Mouse (Mus musculus) frontal cortex, adult 2 months (tissue): ENCODE data around the gene Ccdc171. TPM values are rescaled to one million over a fixed set of nuclear protein-coding genes. Genes with fewer than 3 reads are reported as not detected.
"Not testable (repeated sequence)": the region's sequence is repeated elsewhere in the genome, so short reads cannot be mapped to it uniquely, and the experiment has no call there.

Source experiments
- DNase-seq, 2 experiments: peaks; one replicate each; pipeline ENCODE4 v3.0.0; 2022; ENCODE audit warnings: low spot score in 1 of 2; ENCODE audit errors: extremely low spot score in 1 of 2
- polyA plus RNA-seq: library from polyadenylated mRNA; depleted of rRNA; stranded (reverse); fragments of >200 nt; gene quantifications from 2 replicates; pipeline ENCODE4 v1.2.3, GENCODE M21; 2012

Gene Ccdc171
- polyA plus RNA-seq, 1 experiment, result 4.2 TPM

DNA sequence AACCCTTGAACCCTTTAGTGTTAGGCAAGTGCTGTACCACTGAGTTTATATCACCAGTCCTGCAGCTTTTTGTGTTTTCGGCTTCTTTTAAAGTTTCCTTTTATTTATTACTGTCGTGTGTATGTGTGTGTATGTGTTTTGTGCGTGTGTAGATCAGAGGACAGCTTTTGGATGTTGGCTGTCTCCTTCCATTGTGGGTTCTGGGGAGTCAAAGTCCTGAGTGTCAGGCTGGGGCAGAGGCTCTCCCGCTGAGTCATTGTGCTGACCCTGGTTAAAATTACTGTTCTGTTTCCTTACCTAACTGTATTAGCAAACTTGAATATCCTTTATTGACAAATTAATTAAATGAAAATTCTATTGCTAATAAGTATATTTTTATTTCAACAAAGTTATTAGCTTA lies 98.4 kb downstream of the Ccdc171 start:
- DNase-seq, result no peak

DNA sequence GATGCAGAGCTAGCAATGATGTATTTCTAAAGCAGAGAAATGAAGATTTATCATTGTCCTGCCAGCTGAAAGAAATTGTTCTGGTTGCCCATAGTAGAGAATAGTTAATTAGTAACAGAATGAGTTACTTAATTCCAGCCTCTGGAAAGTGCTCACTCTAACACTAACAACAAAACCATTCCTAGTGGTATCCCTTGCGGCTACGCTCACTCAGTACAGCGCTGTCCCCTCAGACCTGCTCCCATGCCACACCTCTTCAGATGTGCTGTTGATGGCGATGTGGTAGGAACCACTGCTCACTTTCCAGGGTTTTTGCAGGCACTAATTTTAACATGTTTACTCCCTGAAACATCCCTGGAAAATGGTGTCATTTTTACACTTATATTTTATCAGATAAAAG lies 126.1 kb downstream of the Ccdc171 start:
- no peak for DNase-seq

DNA sequence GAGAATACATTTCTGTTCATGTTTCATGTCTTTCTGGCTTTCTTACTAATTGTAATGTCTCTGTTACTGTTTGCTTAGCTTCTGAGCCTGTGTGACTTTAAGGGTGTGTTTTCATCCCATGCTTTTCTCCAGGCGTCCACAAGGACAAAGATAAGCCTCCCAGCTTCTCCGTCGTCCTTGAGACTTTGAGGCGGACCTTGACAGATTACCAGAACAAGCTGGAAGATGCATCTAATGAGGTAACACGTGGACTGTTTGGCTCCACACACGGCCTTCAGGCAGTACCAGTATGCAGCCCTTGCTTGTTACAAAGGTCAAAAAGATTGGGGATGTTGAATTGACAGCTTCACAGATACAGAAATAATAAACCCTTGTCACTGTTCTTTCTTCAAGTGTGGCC lies 130.1 kb downstream of the Ccdc171 start:
- no peak for DNase-seq

DNA sequence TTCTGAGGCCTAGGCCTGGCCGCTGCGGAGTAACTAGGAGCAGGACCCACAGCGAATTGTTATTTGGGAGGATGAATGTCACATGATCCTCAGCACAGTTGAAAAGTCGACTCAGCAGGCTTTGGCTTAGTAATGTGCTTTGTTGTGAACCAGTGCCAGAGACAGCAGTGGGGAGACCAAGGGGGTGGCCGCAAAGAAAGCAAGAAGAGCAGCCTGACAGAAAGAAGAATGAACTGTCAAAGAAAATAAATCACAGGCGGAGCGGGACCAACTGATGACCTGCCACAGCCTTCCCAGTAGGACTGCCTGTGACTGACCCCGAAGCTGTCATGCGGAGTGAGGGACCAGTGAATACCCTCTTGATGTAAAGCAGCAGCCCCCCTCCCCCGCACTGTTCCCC lies 131.2 kb downstream of the Ccdc171 start:
- DNase-seq, result no peak

DNA sequence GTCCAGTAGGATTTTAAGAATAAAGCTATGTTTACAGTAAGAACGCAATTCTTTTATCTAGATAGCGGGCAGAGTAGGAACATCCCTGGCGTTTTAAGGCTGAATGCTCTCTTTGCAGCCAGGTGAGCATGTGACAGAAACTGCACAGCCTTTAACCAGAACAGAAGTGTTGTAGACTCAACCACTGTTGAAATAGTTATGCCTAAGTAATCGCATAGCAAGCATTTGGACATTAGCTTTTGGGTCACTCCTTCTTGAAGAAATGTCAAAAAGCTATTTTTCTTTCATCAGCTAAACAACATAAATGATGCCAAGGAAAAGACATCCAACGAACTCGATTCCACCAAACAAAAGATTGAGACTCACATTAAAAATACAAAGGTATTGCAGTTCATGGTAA lies 131.7 kb downstream of the Ccdc171 start:
- DNase-seq, result no peak

DNA sequence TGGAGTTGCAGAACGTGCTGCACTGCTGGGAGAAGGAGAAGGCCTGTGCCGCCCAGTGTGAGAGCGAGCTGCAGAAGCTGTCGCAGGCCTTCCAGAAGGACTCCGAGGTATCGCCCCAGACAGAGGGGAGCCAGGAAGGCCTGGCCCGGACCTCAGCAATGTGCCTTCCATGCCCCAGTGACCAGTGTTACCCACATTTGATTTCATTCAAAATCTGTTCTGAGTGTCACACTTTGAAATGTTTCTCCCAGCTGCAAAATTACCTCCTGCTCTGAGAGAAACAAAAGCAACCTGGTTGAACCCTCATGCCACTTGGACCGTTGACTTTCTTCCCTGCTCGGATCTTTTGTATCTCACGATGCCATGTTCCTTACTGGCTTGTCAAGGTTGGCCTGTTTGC lies 133.1 kb downstream of the Ccdc171 start:
- no peak for DNase-seq

DNA sequence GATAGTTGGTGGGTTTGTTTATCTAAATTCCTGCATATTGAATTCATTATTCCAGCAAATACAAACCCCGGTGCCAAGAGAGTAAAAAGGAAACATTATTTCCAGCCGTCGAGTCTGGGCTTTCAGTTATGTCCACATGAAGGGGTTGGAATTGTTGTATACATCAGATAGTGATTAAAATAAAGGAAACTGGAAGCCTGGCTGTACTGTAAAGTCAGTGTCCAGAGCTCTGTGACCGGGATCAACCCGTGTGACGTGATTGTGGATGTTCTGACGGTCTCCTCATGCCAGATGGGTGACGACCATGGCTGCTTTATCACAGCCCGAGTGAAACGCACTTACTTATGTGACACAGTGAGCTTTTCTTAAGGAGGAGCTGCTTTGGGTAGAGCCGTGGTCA lies 134.1 kb downstream of the Ccdc171 start:
- no peak for DNase-seq

DNA sequence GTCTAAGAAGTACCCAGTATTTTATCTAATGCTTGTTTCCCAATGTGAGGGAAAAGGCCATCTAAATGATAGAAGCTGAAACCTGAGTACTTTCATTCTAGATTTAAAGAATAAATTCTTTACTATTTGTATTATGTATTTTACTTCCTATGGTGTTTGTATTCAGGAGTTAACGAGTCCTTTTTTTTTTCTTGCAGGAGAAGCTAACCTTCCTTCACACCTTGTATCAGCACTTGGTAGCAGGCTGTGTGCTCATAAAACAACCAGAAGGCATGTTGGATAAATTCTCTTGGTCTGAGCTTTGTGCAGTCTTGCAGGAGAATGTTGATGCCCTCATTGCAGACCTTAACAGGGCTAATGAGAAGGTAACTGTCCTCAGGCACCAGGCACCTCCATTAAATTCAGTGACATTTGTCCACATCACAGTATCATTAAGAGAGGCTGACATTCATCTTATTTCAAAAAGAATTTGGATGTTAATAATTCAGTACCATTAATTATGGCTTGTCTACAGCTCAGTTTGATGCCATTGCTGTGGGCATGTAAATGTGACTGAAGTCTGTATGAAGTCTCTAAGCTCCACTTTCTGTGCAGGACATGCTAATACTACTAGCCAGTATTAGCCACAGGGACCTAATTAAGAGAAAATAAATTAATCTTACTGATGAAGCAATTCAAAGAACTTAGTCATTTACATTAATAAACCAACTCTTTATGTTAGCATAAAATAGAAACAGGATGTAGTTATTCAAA lies 136.3 kb downstream of the Ccdc171 start:
- no peak for DNase-seq

DNA sequence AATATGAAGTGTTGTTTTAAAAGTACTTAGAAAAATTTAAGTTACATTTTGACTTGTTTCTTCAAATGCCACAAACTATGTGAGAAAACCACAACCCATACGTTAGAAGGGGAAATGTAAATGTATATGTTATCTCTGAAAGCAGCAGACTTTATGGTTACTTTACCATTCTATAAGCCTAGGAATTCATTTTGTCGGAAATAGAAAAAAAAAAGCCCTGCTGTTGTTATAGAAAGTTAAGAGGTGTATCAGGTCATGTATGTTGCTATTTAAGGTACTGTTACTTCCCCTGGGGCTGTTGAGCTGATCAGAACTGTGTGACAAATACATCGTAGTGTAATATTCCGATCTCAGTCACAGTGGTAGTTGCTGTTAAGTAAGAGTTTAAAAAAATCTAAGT lies 137.0 kb downstream of the Ccdc171 start:
- DNase-seq, result no peak

DNA sequence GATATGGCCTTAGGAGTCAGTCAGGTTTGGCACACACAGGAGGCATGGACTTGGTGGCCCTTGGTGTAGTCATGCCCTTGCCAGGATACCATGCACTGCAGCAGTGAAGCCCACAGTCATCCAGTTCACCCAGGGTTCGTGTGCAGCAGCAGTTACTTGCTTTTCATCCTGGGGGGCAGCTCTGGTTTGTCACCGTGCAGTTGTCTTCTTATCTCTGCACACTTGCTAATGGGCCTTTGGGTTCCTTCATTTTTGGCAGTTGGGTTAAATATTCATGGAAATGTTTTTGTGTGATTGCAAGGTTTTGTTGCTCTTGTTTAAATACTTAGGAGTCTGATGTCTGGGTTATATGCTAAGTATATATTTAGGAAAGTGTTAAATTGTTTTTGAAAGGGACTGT lies 144.2 kb downstream of the Ccdc171 start:
- no peak for DNase-seq

DNA sequence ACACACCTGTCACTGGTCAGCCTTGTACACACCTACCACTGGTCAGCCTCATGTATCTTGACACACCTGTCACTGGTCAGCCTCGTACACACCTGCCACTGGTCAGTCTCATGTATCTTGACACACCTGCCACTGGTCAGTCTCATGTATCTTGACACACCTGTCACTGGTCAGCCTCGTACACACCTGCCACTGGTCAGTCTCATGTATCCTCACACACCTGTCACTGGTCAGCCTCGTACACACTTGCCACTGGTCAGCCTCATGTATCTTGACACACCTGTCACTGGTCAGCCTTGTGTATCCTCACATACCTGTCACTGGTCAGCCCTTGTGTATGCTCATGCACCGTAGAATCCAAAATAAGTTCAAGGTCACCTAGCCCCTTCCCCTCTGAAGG lies 150.0 kb downstream of the Ccdc171 start:
- not testable (repeated sequence) for DNase-seq

DNA sequence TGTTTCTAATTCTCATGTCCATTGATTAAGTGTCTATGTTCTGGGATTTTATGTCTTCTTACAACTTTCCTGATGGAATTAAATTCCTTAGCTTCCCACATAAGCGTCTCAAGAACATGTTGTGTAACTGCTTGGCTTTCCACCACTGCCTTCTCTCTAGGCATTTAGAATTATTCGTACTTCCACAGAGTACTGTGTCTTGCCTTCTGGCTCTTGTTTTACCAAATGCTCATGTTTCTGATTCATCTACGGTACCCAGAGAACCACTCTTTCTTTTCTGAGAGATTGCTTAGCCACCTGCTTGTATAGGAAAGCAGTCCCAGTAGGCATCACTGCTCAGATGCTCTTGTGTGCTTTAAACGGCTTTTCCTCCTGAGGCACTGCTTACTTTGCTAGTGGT lies 151.1 kb downstream of the Ccdc171 start:
- peak; percentile 22 to 42 for DNase-seq

DNA sequence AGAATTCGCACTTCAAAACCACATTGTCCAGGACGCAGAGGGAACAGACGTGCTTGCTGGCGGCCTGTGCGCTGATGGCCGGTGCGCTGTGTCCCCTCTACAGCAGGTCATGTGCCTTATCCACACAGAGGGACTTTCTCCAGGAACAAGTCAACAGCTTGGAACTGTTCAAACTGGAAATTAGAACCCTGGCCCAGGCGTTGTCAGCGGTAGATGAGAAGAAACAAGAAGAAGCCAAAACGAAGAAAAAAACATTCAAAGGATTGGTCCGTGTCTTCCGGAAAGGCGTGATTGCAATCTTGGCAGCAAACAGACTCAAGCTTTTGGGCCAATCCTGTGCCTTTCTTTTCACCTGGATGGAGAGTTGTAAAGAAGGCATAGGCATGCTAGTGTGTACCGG lies 155.7 kb downstream of the Ccdc171 start:
- no peak for DNase-seq

DNA sequence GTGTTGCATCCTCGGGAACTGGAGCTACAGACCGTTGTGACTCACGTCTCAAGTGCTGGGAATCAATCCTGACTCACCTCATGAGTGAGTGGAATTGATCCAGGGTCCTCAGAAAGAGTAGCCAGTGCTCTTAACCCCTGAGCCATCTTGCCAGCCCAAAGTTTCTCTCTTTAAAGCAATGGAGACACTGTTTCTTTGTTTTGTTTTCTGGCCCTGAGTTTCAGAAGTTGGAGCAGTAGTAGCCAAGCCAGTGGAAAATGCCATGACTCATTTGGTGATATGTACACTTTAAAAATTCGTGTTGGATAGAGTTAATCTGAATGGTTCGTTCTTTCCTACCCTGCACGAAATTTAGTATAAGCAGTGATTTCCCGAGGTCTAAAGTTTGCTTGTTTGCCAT lies 157.5 kb downstream of the Ccdc171 start:
- no peak for DNase-seq

DNA sequence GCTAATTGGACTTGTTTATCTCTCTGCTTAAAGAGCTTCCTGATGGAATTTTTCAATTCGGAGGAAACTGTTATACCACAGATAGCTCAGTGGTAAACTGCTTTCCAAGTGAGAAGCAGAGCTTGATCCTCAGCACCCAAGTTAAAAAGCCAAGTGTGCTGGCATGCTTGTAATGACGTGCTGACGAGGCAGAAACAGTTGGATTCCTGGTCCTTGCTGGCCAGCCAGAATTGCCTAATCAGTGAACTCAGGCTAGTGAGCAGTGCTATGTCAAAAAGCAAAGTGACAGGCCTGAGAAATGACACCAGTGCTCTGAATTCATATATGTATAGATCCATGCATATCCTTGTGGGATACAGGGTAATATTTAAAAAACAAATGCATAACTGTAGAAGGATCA lies 174.8 kb downstream of the Ccdc171 start:
- no peak for DNase-seq

DNA sequence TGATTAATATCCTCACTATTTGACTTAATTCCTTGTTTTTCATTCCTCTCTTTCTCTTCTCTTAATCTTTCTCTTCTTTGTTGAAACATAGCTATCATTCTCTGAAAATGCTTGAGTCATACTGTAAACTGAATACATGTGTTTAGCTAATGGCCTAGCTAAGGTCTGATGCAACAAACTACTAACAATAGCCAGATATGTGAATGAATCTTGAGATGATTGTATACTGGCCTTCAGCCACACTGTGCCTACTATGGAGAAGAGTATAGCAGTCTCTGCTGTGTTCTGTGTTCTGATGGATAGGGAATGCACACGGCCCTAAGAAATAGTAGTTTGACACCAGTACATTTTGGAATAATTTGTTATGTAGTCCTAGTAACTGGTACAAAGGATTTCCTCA lies 191.7 kb downstream of the Ccdc171 start:
- DNase-seq, result no peak

DNA sequence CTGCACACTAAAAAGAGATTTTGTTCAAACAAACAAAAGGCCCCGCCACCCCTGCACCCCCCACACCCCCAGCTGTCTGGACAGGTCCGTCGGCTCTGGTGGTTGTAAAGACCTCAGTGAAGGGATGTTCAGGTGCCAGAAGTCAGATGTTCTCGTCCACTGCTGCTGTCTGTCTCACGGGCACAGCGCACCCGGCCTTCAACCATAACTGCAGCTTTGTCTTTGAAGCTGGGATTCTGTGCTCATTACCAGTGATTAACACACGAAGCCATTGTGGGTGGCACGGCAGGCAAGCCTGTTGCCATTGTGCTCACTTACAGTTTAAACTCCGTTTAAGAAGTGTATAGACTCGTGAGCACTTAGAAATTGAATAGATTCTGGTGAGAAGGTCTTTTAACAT lies 194.5 kb downstream of the Ccdc171 start:
- DNase-seq, result no peak

DNA sequence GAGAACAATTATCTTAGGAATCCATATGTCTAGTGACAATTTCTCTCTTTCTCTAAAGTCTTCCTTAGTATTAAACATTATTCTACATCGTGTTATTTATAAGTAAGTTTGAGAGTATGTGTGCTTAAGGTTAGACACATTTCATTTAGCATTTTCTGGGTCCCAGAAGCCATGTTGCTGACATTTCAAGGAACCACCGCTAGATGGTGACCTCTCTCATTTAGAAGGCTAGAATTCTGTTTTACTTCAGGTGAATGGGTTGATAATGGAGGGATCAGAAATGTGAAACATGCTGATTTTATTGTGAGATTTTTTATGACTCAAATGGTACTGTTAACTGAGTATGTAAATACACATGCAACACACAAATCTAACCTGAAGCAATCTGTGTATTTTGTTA lies 199.8 kb downstream of the Ccdc171 start:
- peak in 1 of 2 experiments; percentile 48 for DNase-seq

DNA sequence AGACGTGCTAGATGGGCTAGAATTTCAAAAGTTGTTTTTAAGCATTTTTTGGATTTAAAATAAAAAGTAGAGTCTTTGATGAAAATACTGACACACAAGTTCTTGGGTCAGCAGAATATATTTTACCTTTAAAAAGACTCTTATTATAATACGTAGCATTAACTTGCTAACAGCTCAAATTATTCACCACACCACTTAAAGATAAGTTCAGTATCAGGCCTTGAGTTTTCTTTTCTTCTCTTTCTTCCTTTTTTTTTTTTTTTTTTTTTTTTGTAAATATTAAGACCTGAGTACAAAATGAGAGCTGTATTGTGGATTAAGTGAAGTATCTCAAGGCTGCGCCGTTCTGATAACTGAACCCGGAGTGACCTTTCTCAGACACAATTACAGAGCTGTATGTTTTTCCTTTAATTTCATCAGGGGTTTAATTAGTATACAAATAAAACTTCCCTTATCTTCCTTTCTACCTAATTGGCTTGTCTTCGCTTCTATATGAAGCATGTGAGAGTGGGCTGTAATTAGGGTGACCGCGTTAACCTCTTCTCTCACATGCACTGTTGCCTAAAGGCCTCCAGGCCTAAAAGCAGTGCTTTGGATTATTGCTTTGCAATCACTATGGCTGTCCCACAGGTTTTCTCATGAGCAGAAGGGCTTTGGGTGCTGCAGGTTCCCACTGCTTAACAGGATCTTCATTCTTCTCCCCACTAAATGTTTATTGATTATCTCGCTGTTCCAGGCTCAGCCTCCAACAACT lies 214.0 kb downstream of the Ccdc171 start:
- DNase-seq, result no peak

DNA sequence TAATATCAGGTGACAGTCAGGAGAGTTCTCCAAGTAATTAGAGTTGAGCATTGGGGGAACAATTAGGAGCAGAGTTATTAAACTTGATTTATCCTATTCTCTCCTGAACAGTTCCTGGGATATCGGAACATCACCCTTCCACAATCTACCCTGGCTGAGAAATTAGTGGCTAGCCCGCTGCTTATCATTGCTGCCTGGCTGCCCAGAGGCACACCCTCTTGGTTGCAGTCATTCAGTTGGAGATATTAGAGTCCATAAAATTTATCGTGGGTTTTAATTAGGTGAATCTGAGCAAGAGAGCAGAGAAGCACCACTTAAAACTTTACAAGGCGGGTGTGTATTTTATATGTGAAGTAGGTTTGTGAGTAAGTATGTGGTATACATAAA lies 214.5 kb downstream of the Ccdc171 start:
- DNase-seq, result no peak

DNA sequence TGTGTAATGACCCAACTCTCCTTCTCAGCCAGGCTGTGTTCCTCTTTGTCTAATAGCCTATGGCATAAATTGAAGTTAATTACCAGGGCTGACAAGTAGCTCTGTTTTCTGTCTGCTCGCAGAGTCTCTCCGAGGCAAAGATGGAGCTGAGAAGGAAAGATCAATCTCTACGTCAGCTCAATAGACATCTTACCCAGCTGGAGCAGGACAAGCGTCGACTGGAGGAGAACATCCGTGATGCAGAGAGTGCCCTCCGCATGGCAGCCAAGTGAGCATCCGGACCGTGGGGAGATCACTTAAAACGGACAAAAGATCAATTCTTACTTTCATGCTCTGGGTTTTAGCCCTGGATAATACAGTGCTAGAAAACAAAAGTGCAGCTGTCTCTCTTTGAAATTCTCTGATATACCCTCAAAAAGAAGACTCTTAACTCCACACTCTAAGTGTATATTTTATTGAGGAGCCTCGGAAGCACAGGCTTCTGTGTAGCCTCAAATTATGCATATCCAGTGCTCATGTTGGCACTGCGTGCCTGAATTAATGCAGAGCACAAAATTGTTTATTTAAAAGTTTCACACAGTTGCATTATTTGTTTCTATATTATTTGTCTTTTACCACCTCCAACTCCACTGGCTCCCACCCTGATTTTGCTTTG lies 217.6 kb downstream of the Ccdc171 start:
- no peak for DNase-seq

DNA sequence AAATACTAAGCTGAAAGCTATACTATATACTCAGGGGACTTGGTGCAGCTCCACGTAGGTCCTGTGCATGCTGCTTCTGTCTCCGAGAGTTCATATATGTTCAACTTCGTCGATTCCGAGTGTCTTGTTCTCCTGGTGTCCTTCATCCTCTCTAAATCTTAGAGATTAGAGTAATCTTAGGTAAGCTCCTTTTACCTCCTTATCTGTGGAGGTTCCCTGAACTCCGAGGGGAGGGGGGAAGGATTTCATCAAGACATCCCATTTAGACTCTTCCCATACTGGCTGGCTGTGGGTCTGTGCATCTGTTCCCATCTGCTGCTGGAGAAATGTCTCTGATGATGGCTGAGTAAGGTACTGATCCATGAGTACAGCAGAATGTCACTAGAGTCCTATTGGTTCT lies 249.8 kb downstream of the Ccdc171 start:
- DNase-seq, result no peak
